Mouse (Mus musculus) C2C12 (cell line): Measurements from ENCODE around the gene Cd79b.

Experiments
- CEBPB ChIP-seq: IDR thresholded peaks from one replicate; pipeline ENCODE4 v1.6.1; 2011; ENCODE audit warnings: low read depth, mild to moderate bottlenecking, control low read depth, moderate library complexity
- CTCF ChIP-seq: IDR thresholded peaks from one replicate; pipeline ENCODE4 v1.5.1; 2011; ENCODE audit not compliant: control insufficient read depth, insufficient read depth, insufficient read length
- MYOD1 ChIP-seq: IDR thresholded peaks from one replicate; pipeline ENCODE4 v1.6.1; 2011; ENCODE audit warnings: low read depth; ENCODE audit not compliant: control insufficient read depth, insufficient read length

GRCm38 (mm10) chr11:106354181-106354580 is 39.6 kb upstream of the Cd79b start:
- TF ChIP-seq CTCF, result no peak
- no peak for TF ChIP-seq MYOD1
- TF ChIP-seq CEBPB, result no peak
